Mouse (Mus musculus) kidney, adult 2 months (tissue): Measurements from ENCODE around the gene Mtfr1l. TPM values are rescaled to one million over a fixed set of nuclear protein-coding genes. Genes with fewer than 3 reads are reported as not detected.
A peak's percentile ranks its signal among the peaks of the same experiment; 100 is the strongest.
"Not testable (repeated sequence)": the region's sequence is repeated elsewhere in the genome, so short reads cannot be mapped to it uniquely, and the experiment has no call there.

Experiments
- DNase-seq: peaks from one replicate; pipeline ENCODE4 v3.0.0; 2021
- H3K27ac ChIP-seq: fragments of 200-500 bp; 2 replicates; pipeline ENCODE4 v1.5.1; 2012; ENCODE audit warnings: low read depth, low read length, control low read depth, inconsistent platforms; ENCODE audit not compliant: insufficient read depth
- H3K27me3 ChIP-seq: fragments of 200-500 bp; replicated peaks from 2 replicates; pipeline ENCODE4 v1.6.1; 2012; ENCODE audit warnings: mild to moderate bottlenecking, moderate library complexity, low read length, inconsistent platforms; ENCODE audit not compliant: control insufficient read depth, insufficient read depth
- H3K36me3 ChIP-seq: fragments of 200-500 bp; 2 replicates; pipeline ENCODE4 v1.6.1; 2012; ENCODE audit warnings: mild to moderate bottlenecking, moderate library complexity, low read length, inconsistent platforms; ENCODE audit not compliant: control insufficient read depth, insufficient read depth
- H3K4me1 ChIP-seq: fragments of 200-500 bp; 2 replicates; pipeline ENCODE4 v1.6.1; 2011; ENCODE audit warnings: low read length; ENCODE audit not compliant: control insufficient read depth, insufficient read depth
- H3K4me3 ChIP-seq: fragments of 200-500 bp; 2 replicates; pipeline ENCODE4 v1.5.1; 2011; ENCODE audit warnings: mild to moderate bottlenecking, low read depth, low read length, control low read depth; ENCODE audit not compliant: insufficient read depth
- CTCF ChIP-seq: fragments of 200-500 bp; conservative IDR thresholded peaks from 2 replicates; pipeline ENCODE4 v1.5.1; 2011; ENCODE audit warnings: low read depth, mild to moderate bottlenecking, control low read depth, low read length, moderate library complexity, mixed read lengths; ENCODE audit not compliant: insufficient read depth, insufficient read length
- POLR2A ChIP-seq: fragments of 200-500 bp; IDR thresholded peaks from one replicate; pipeline ENCODE4 v1.6.1; 2011; ENCODE audit warnings: low read depth, low read length, control low read depth
- whole genome bisulfite sequencing: fragments of 180-500 bp; shearing (Covaris S2); methylation state at CpG from one replicate; pipeline ENCODE4 v1.1.7; 2018; 5-methylcytosine and 5-hydroxymethylcytosine counted together
- polyA plus RNA-seq: library from polyadenylated mRNA; depleted of rRNA; stranded (reverse); fragments of >200 nt; gene quantifications from 2 replicates; pipeline ENCODE4 v1.2.3, GENCODE M21; 2012

The Mtfr1l gene
- polyA plus RNA-seq, 1 experiment, result 133 TPM

DNA sequence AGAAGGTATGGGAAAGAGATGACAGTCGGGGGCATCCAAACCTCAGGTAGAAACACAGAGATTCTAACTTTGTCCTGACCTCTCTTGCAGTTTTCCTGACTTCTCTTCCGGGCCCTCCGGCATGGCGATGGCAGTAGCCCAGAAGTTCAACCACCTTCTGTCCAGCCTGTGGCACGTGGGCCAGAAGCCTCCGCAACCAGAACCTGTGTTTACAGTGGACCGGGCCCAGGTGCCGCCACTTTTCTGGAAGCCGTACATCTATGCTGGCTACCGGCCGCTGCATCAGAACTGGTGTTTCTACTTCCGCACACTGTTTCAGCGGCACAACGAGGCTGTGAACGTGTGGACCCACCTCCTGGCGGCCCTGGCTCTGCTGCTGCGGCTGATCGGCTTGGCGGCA, 28.5 kb downstream of the Mtfr1l start:
- DNase-seq, result no peak
- 89% methylated on average over 19 of the region's 19 CpGs for WGBS
- TF ChIP-seq POLR2A, result no peak
- TF ChIP-seq CTCF, result no peak

DNA sequence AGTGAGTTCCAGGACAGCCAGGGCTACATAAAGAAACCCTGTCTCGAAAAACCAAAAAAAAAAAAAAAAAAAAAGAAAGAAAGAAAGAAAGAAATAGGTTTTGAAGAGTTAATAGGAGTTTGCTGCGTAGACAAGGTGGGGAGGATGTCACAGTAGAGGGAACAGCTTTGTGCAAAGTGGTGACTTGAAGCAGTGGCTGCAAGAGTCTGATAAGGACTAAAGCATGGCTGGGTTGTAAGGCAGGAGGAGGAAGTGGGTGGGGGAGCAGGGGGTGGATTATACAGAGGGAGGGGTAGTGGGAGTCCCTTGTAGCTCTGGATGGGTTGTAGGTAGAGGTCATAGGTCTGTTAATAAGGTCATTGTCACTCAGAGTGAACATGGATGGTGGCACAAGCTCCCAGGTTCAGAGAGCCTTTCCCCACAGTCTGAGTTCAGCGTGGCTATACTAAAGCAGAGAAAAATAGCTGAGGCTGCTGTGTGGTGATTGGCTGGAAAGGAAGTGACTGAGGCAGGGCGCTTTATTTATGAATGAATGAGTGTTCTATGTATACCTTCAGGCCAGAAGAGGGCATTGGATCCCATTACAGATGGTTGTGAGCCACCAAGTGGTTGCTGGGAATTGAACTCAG, 29.1 kb downstream of the Mtfr1l start:
- no peak overlapping the region for H3K4me3 ChIP-seq
- TF ChIP-seq CTCF (no peak), POLR2A (no peak)
- H3K27ac ChIP-seq, result no peak overlapping the region
- no peaks in the 10 kb centered on the region; the same call in 1 of the 2 replicates for H3K36me3 ChIP-seq
- WGBS, result 90% methylated on average over 3 of the region's 4 CpGs
- DNase-seq, result no peak
- peaks cover 8% of the 10 kb centered on the region; the same call in 1 of the 2 replicates for H3K4me1 ChIP-seq
- H3K27me3 ChIP-seq, result no peaks in the 10 kb centered on the region

More for the DNA sequence above, 28.5 kb downstream of the Mtfr1l start:
- Histone ChIP-seq H3K4me1 (peaks cover 7% of the 10 kb centered on the region; the same call in 1 of the 2 replicates), H3K36me3 (no peaks in the 10 kb centered on the region; the same call in 1 of the 2 replicates), H3K27ac (no peak overlapping the region), H3K27me3 (no peaks in the 10 kb centered on the region), H3K4me3 (no peak overlapping the region)

DNA sequence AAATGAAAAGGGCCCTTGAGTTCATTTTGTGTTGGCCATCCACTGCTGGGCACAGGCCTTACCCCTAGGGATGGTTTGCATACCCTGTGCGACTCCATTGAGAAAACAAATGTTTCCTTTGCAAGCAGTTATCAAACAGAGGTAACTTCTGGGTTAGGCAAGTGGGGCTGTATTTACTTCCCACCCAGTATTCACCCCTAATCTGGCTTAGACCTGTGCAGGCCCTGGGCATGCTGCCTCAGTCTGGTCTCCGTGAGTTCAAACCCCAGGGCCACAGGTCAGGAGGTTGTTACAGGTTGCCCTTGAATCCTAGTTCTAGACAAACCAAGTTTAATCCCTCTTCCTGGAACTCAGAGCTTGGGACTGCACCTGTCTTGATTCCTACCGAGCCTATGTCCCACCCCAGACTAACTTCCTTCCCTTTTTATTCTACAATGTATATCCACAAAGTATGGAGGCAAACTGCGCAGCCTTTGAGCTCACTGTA, 29.8 kb downstream of the Mtfr1l start:
- TF ChIP-seq POLR2A (no peak), CTCF (no peak)
- no peaks in the 10 kb centered on the region for H3K27me3 ChIP-seq
- WGBS, result 84% methylated on average over 4 of the region's 4 CpGs

DNA sequence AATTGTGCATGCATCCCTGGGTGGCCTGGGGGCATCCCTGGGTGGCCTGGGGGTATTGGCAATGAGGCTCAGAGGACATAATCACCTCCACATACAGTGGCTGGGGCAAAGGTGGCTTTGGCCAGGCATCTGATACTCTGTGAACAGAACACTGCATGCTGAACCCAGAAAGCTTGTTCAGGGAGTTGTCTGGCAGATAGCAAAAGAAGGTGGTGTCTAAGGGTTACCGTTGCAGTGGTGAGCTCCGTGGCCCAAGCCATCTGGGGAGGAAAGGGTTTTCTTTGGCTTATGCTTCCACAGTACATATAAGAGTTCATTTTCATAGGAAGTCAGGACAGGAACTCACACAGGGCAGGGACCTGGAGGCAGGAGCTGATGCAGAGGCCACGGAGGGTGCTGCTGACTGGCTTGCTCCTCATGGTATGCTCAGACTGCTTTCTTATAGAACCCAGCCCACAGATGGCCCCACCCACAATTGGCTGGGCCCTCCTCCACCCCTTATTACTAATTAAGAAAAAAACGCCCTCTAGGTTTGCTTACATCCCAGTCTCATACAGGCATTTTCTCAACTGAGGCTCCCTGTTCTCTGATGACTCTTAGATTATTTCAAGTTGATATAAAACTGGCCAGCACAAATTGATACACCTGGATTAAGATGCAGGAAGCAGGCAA, 31.4 kb downstream of the Mtfr1l start:
- WGBS, result 71% methylated on average over 4 of the region's 4 CpGs
- Histone ChIP-seq H3K27ac (no peak overlapping the region), H3K4me1 (peaks cover 10% of the 10 kb centered on the region; the same call in 1 of the 2 replicates), H3K27me3 (no peaks in the 10 kb centered on the region), H3K36me3 (no peaks in the 10 kb centered on the region; the same call in 1 of the 2 replicates), H3K4me3 (no peak overlapping the region)
- TF ChIP-seq CTCF (no peak), POLR2A (no peak)
- DNase-seq, result no peak

More for the DNA sequence above, 29.8 kb downstream of the Mtfr1l start:
- peaks cover 9% of the 10 kb centered on the region; the same call in 1 of the 2 replicates for H3K4me1 ChIP-seq
- no peak overlapping the region for H3K4me3 ChIP-seq
- H3K27ac ChIP-seq, result no peak overlapping the region
- DNase-seq, result no peak
- no peaks in the 10 kb centered on the region; the same call in 1 of the 2 replicates for H3K36me3 ChIP-seq

DNA sequence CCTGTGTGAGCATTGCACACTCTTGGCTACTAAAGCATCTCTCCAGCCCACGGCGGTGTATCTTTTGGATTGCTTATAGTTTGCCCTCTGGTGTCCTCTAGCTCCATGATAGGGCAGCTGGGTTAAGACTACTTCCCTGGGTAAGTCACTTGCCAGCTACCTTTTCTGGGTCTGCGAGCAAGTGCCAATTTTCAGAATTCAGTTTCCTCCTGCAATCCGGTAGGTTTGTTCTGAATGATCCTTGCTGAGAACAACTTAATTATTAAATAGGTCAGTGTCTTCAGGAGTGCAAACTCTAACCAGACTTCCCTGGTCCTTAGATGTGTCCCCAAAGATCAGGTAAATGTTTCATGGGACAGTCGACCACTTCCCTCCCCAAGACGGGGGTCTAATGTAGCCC, 34.1 kb downstream of the Mtfr1l start:
- H3K27ac ChIP-seq, result 0 out of 2 replicates have a peak overlapping the region, but pooled peaks have one; percentile 35
- H3K36me3 ChIP-seq, result no peaks in the 10 kb centered on the region
- peak; percentile 68 for DNase-seq
- H3K4me1 ChIP-seq, result peaks cover 20% of the 10 kb centered on the region
- no peak overlapping the region for H3K4me3 ChIP-seq
- no peaks in the 10 kb centered on the region for H3K27me3 ChIP-seq
- WGBS, result 60% methylated on average over 6 of the region's 6 CpGs
- TF ChIP-seq CTCF, result no peak
- no peak for TF ChIP-seq POLR2A

DNA sequence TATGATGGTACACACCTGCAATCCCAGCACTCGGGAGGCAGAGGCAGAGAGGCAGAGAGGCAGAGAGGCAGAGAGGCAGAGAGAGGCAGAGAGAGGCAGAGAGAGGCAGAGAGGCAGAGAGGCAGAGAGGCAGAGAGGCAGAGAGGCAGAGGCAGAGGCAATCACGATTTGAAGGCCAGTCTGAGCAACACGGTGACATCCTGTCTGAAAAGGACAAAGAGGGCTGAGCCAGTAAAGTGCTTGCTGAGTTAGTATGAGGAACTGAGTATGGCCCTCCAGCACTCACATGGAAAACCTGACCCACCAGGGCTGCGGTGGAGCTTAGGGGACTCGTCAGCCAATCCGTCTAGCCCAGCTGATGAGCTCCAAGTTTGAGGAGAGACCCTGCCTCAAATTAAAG, 36.2 kb downstream of the Mtfr1l start:
- H3K4me3 ChIP-seq, H3K36me3 ChIP-seq, DNase-seq, H3K27ac ChIP-seq, H3K27me3 ChIP-seq: not testable (repeated sequence)
- peaks cover 27% of the 10 kb centered on the region for H3K4me1 ChIP-seq
- WGBS, result 86% methylated on average over 6 of the region's 6 CpGs

DNA sequence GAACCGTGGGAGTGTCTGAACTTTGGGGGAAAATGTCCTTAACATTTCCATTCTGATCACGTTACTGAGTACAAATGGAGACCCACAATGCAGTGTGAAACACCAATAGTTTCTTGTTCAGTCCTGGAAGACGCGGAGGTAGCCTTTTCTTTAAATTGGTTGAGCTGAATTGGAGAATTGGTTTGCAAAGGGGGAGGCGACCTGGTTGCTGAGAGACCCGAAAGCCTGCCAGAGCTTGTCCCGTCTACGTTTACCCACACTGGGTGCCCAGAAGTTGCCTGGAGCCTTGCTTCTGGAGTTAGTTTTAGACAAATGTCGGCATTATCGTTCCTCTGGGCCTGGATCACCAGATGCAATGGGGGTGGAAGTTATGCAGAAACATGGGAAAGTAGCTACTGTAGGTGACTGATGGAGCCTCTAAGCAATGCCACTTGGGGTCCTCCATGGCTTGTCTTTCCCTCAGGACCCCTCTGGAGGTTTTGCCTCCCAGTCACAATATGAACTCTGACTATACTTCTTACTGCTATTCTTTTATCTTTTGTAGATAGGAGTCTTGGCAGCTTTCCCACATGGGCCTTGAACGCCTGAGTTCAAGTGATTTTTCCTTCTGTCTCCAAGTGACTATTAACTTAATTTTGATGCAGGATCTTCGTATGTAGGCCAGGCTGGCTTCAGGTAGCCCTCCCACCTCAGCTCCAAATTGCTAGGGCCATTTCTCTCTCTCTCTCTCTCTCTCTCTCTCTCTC, 37.0 kb downstream of the Mtfr1l start:
- no peak overlapping the region for H3K27ac ChIP-seq
- H3K27me3 ChIP-seq, result no peaks in the 10 kb centered on the region
- no peaks in the 10 kb centered on the region for H3K36me3 ChIP-seq
- no peak for DNase-seq
- H3K4me1 ChIP-seq, result peaks cover 23% of the 10 kb centered on the region
- 0 out of 2 replicates have a peak overlapping the region, but pooled peaks have one; percentile 81 for H3K4me3 ChIP-seq
- WGBS, result 82% methylated on average over 12 of the region's 12 CpGs
- TF ChIP-seq CTCF, result no peak
- TF ChIP-seq POLR2A, result no peak
